Comparison of ENCODE assay signal across 20 mouse cellular contexts in the genomic region with DNA sequence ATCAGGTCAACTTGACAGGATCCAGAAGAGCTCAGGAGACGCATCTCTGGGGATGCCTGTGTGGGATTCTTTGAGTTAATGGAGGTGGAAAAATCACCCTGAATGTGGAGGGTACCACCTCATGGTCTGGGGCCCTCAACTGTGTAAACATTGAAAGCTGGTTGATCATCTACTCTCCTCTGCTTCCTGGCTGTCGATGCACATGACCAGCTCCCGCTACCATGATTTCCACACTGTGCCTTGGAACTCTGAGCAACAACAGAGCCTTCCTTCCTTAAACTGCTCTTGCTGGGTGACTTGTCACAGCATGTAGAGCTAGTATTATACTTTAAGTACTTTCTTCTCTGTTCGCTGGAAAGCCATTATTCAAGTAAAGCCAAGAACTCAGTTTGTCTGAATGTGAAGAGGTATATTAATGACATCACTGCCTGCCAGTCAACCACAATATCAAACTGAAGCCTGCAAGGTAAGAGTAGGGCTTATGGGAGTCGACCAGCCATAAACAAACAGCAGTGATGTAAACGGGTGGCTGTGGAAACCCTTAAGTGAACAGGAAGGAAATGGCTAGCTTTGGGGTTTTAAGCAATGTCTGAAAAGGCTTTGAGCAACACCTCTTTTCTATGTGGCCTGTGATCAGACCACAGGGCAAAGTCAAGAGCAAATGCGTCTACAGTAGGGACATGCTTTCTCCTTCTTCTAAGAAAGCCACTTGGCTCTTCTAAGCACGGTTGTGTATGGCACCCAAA. TPM values are rescaled to one million over a fixed set of nuclear protein-coding genes. Genes with fewer than 3 reads are reported as not detected.
A peak's percentile ranks its signal among the peaks of the same experiment; 100 is the strongest.
DNase-seq lines count a peak whose midpoint lies in the region; ATAC-seq and TF ChIP-seq lines count a peak whose summit lies in the region.
"Had no signal": no experiment of that assay in that cellular context is flagged by ENCODE, and none has a peak within 500 bp of the region (broad histone marks: within the 10 kb centered on the region; RNA-seq: fewer than 3 reads in every experiment).

No protein-coding gene starts in this region.

- H3K9ac ChIP-seq in kidney, embryonic 15.5 days: no peak overlapping the region
- no peak overlapping the region for H3K9ac ChIP-seq in intestine, postnatal 0 days (ENCODE audit: low read depth, low read length)
- H3K9ac ChIP-seq: forebrain, embryonic 13.5 days; heart, embryonic 15.5 days; hindbrain, embryonic 13.5 days; midbrain, embryonic 15.5 days; neural tube, embryonic 12.5 days had no signal

- no peaks in the 10 kb centered on the region for H3K27me3 ChIP-seq in kidney, embryonic 15.5 days
- H3K27me3 ChIP-seq in spleen, adult 2 months (ENCODE audit: control insufficient read depth, insufficient read depth, low read length): no peaks in the 10 kb centered on the region
- H3K27me3 ChIP-seq in intestine, postnatal 0 days (replicated peaks; ENCODE audit: control insufficient read depth, insufficient read depth, low read length): no peaks in the 10 kb centered on the region
- H3K27me3 ChIP-seq: forebrain, embryonic 13.5 days; heart, embryonic 15.5 days; hindbrain, embryonic 13.5 days; midbrain, embryonic 15.5 days; neural tube, embryonic 12.5 days had no signal

- no peak for DNase-seq in kidney, postnatal 10 days
- peak in 1 of 2 experiments; percentile 52 for DNase-seq in spleen, adult 2 months (ENCODE audit: low read depth in 1 of 2, low spot score in 2 of 2)
- no peak for DNase-seq in spleen, postnatal 14 days (ENCODE audit: low spot score in 2 of 2)
- DNase-seq in induced T-regulatory cell, adult 2 months (ENCODE audit: low read depth): peak; percentile 55
- DNase-seq in frontal cortex, postnatal 10 days (ENCODE audit: low spot score in 2 of 2): no peak
- DNase-seq: adrenal gland, postnatal 10 days; cerebellum, adult 8-10 months; heart, adult 18-20 months; kidney, adult 11 months had no signal

- no peak overlapping the region for H3K4me2 ChIP-seq in kidney, embryonic 15.5 days
- H3K4me2 ChIP-seq in intestine, postnatal 0 days (replicated peaks; ENCODE audit: low read depth): no peak overlapping the region
- H3K4me2 ChIP-seq: forebrain, embryonic 13.5 days; heart, embryonic 15.5 days; hindbrain, embryonic 13.5 days; midbrain, embryonic 15.5 days; neural tube, embryonic 12.5 days had no signal

- 73% methylated on average over 8 of the region's 8 CpGs for WGBS in kidney, embryonic 15.5 days
- WGBS in spleen, adult 2 months: 31% methylated on average over 8 of the region's 8 CpGs
- 63% methylated on average over 8 of the region's 8 CpGs for WGBS in intestine, postnatal 0 days

- no peaks in the 10 kb centered on the region for H3K9me3 ChIP-seq in kidney, embryonic 15.5 days (replicated peaks)
- H3K9me3 ChIP-seq in intestine, postnatal 0 days (ENCODE audit: control insufficient read depth): no peaks in the 10 kb centered on the region
- H3K9me3 ChIP-seq: forebrain, embryonic 13.5 days; G1E; heart, embryonic 15.5 days; hindbrain, embryonic 13.5 days; midbrain, embryonic 15.5 days; neural tube, embryonic 12.5 days had no signal

- H3K36me3 ChIP-seq in kidney, embryonic 15.5 days: no peaks in the 10 kb centered on the region
- no peaks in the 10 kb centered on the region for H3K36me3 ChIP-seq in spleen, adult 2 months (ENCODE audit: control insufficient read depth, insufficient read depth, low read length)
- no peaks in the 10 kb centered on the region; the same call in 1 of the 2 replicates for H3K36me3 ChIP-seq in intestine, postnatal 0 days (ENCODE audit: control insufficient read depth, insufficient read depth)
- H3K36me3 ChIP-seq: G1E; hindbrain, embryonic 13.5 days; midbrain, embryonic 15.5 days; neural tube, embryonic 12.5 days had no signal

- no peak for TF ChIP-seq CTCF in spleen, adult 2 months (IDR thresholded peaks at IDR 0.05; ENCODE audit: extremely low read depth, insufficient read depth, insufficient read length, insufficient replicate concordance)
- no peak for TF ChIP-seq CTCF in intestine, postnatal 0 days (IDR thresholded peaks at IDR 0.05; ENCODE audit: low read depth)

- no peak overlapping the region for H3K4me3 ChIP-seq in kidney, embryonic 15.5 days (replicated peaks)
- H3K4me3 ChIP-seq in spleen, adult 2 months (ENCODE audit: extremely low read depth, insufficient read depth, insufficient read length): no peak overlapping the region
- no peak overlapping the region for H3K4me3 ChIP-seq in intestine, postnatal 0 days (ENCODE audit: low read depth, low read length)
- H3K4me3 ChIP-seq: forebrain, embryonic 13.5 days; heart, embryonic 15.5 days; hindbrain, embryonic 13.5 days; layer of hippocampus, adult 2 months; midbrain, embryonic 15.5 days; neural tube, embryonic 12.5 days had no signal

- peak; percentile 82 for ATAC-seq in kidney, embryonic 15.5 days (replicated peaks; ENCODE audit: low FRiP score)
- peak; percentile 77 for ATAC-seq in neutrophil, adult 5-6 weeks (ENCODE audit: extremely low read depth, insufficient number of reproducible peaks, low FRiP score, poor library complexity, severe bottlenecking)
- no peak for ATAC-seq in intestine, postnatal 0 days
- ATAC-seq: forebrain, embryonic 13.5 days; midbrain, embryonic 15.5 days had no signal

- H3K27ac ChIP-seq in kidney, embryonic 15.5 days: peak overlapping the region; percentile 52
- H3K27ac ChIP-seq in spleen, adult 2 months (ENCODE audit: insufficient read depth, low read length): 0 out of 2 replicates have a peak overlapping the region, but pooled peaks have one; percentile 0
- H3K27ac ChIP-seq in intestine, postnatal 0 days (ENCODE audit: low read depth, low read length): no peak overlapping the region
- H3K27ac ChIP-seq: forebrain, embryonic 13.5 days; heart, embryonic 15.5 days; hindbrain, embryonic 13.5 days; layer of hippocampus, adult 2 months; midbrain, embryonic 15.5 days; neural tube, embryonic 12.5 days; stomach, postnatal 0 days had no signal

- no peak for TF ChIP-seq POLR2A in spleen, adult 2 months (IDR thresholded peaks at IDR 0.05; ENCODE audit: low read depth, low read length)

- H3K4me1 ChIP-seq in kidney, embryonic 15.5 days: peaks cover 17% of the 10 kb centered on the region
- peaks cover 6% of the 10 kb centered on the region for H3K4me1 ChIP-seq in spleen, adult 2 months (ENCODE audit: control insufficient read depth, insufficient read depth, insufficient read length)
- no peaks in the 10 kb centered on the region for H3K4me1 ChIP-seq in intestine, postnatal 0 days (replicated peaks; ENCODE audit: control insufficient read depth, insufficient read depth, low read length)
- H3K4me1 ChIP-seq: neural tube, embryonic 12.5 days had no signal

RNA-seq across cellular contexts. Expression of a gene that starts 12.3 kb away (rescaled TPM):
- polyA plus RNA-seq in kidney, embryonic 15.5 days (2015; fragmentation: Nextera tagmentation; extraction: Ambion mirVana): 37.6 and 38.5 TPM in 2 replicates
- 12.9 and 13.2 TPM in 2 replicates for polyA plus RNA-seq in spleen, adult 2 months (2012; rRNA removed)
- total RNA-seq in neutrophil, adult 5-6 weeks (2017): 645 and 700 TPM in 2 replicates
- polyA plus RNA-seq in intestine, postnatal 0 days (2015; fragmentation: Nextera tagmentation; extraction: Ambion mirVana): 8.1 and 8.2 TPM in 2 replicates
- polyA plus RNA-seq: G1E had no signal
